Mouse (Mus musculus): ENCODE results near the gene Uqcr11.

Gene Uqcr11

GRCm38 (mm10) chr10:80431570-80432386, 25.1 kb upstream of the Uqcr11 start:
- no peak for DNase-seq (ENCODE audit: low spot score)

- DNase-seq (ENCODE audit: low spot score), result no peak
Observed at GRCm38 (mm10) chr10:80430375-80430980, 23.8 kb upstream of the Uqcr11 start.

- no peak for DNase-seq (ENCODE audit: low spot score)
Observed at GRCm38 (mm10) chr10:80429800-80430199, 23.2 kb upstream of the Uqcr11 start.

GRCm38 (mm10) chr10:80425041-80425440, 18.4 kb upstream of the Uqcr11 start:
- no peak for DNase-seq (ENCODE audit: low spot score)

GRCm38 (mm10) chr10:80423562-80423961, 16.9 kb upstream of the Uqcr11 start:
- no peak for DNase-seq (ENCODE audit: low spot score)

- no peak for DNase-seq (ENCODE audit: low spot score)
Observed at GRCm38 (mm10) chr10:80421651-80422472, 15.2 kb upstream of the Uqcr11 start.

GRCm38 (mm10) chr10:80421208-80421607, 14.6 kb upstream of the Uqcr11 start:
- no peak for DNase-seq (ENCODE audit: low spot score)

GRCm38 (mm10) chr10:80420729-80421128, 14.1 kb upstream of the Uqcr11 start:
- DNase-seq (ENCODE audit: low spot score), result no peak

- no peak for DNase-seq (ENCODE audit: low spot score)
Observed at GRCm38 (mm10) chr10:80419419-80419818, 12.8 kb upstream of the Uqcr11 start.

GRCm38 (mm10) chr10:80418311-80418710, 11.7 kb upstream of the Uqcr11 start:
- DNase-seq (ENCODE audit: low spot score), result no peak

DNA sequence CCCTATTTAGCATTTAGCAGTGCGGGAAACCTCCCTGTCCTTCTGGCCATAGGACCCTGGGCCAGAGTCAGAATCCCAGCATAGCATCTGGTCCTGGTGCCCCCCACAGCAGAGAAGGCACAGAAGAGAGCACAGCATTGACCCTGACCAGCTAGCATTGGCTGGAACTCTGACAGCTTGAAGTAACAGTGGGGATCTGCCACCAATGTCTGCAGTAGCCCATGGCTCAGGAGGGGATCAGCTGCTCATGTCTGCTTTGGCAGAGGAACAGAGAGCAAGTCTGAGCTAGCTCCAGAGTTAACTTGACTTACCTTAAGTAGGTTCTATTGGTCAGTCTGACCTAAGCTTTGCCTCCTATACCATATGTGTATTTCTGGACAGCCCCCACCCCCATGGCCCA, 11.2 kb upstream of the Uqcr11 start:
- no peak for DNase-seq (ENCODE audit: low spot score)

GRCm38 (mm10) chr10:80417371-80417770, 10.7 kb upstream of the Uqcr11 start:
- DNase-seq (ENCODE audit: low spot score), result no peak

GRCm38 (mm10) chr10:80415566-80415965, 8.9 kb upstream of the Uqcr11 start:
- no peak for DNase-seq (ENCODE audit: low spot score)

- DNase-seq (ENCODE audit: low spot score), result peak; percentile 61
Observed at GRCm38 (mm10) chr10:80412656-80413541, 6.3 kb upstream of the Uqcr11 start.

DNA sequence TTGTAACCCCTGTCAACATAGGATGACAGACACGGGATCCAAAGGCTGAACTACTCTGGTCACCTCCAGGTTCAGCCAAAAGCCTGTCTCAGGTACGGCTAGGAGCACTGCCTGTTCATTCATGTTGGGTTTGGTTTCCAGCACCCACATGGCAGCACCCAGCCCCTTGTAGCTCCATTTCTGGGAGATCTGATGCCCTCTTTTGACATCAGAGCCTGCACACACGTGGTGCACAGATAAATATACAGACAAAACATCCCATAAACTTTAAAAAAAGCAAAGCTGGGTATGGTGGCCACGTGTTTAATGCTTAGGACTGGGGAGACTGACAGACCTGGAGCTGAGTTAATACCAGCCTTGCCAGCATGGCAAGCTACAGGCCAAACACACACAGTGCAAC, 1.3 kb upstream of the Uqcr11 start:
- DNase-seq (ENCODE audit: low spot score), result no peak

GRCm38 (mm10) chr10:80405481-80406173, 1.0 kb downstream of the Uqcr11 start:
- no peak for DNase-seq (ENCODE audit: low spot score)

GRCm38 (mm10) chr10:80403044-80403692, 3.5 kb downstream of the Uqcr11 start:
- peak; percentile 56 for DNase-seq (ENCODE audit: low spot score)

GRCm38 (mm10) chr10:80400704-80401161, 5.9 kb downstream of the Uqcr11 start:
- no peak for DNase-seq (ENCODE audit: low spot score)

DNA sequence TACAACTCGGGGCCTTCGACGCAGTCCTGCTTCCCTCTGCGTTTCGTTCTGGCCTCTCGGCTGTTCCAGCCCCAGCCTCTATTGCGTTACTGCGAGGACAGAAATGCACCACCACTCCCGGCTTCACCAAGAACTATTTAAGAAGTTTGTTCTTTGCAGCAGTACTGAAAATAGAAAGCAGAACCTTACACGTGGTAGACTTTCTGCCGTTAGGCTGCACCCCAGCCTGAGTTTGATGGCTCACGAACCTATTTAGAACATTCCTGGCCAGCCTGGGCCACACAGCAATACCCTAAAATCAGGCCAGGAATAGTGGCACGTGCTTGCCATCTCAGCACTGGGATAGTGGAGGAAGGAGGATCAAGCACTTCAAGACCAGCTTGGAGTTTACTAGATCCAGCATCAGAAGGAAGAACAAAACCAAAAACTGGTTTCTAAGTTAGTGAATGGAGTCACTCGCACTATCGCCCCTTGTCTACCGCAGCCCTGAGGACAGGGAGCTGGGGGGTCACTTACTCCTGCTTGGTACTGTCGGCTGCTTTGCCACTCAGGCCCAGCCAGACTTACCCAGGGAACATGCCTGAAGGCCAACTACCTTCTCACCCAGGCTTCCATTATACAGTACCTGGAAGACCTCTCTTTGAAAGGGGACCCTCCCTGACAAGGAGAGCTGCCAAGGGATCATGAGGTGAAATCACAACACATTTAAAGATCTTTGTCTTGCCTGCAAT, 6.5 kb downstream of the Uqcr11 start:
- no peak for DNase-seq (ENCODE audit: low spot score)

Measured in urinary bladder, postnatal 14 days (tissue).